Mouse (Mus musculus) central nervous system, embryonic 18 days (tissue): ENCODE data around the gene Scn11a. TPM values are rescaled to one million over a fixed set of nuclear protein-coding genes. Genes with fewer than 3 reads are reported as not detected.

Experiments used
- polyA plus RNA-seq: library from polyadenylated mRNA; depleted of rRNA; stranded (reverse); fragments of >200 nt; gene quantifications from 2 replicates; pipeline ENCODE4 v1.2.3, GENCODE M21; 2012; rRNA removed

Scn11a gene
- polyA plus RNA-seq: 0.21 and 0.86 TPM in 2 replicates

DNA sequence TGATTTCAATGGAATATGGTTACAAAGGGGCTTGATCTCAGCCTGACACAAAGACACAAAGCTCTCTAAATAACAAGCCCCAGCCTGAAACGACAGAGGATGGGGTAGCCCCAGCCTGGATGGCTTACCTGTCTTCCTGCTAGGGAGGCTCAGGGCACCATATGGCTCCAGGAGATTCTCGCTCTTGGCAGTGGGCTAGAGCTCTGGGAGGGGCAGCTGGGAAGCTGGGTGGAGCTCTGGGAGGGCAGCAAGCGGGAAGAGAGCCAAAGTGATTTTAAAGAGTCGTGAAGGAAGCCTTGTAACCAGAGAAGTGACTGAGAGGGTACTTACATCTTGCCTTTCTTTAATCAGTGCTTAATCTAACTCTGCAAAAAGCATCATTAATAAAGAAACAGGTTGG, at the start of gene Scn11a:
TSS of gene Scn11a (minus strand) at position 160 of the 400 bp plus-strand sequence.

DNA sequence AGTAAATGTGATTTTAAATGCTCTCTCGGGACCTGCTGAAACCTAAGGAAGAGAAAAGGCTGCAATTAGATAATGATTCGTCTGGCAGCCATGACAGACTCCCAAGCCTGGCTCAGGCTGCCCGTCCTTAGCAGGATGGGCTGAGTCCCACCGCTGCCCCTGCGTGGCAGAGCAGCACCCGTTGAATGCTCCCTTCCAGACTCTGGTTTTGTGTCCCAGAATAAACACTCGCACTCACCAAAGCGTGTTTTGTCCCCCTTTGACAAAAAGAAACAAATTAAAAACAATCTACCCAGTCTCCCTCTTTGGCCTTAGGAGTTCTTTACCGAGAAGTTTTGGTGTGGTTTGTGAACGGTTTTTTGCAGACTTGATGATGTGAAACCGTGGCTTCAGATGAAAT, 106.0 kb downstream of the Scn11a start, which contains the start of gene Scn10a:
TSS of gene Scn10a (minus strand) at position 101 of the 400 bp plus-strand sequence.

Other genes starting within 250 kb of the Scn11a start
- 2.0 and 2.6 TPM in 2 replicates for gene Scn5a, start 246.4 kb downstream of the Scn11a start, polyA plus RNA-seq
- gene Scn10a, start 106.1 kb downstream of the Scn11a start, polyA plus RNA-seq: 0.51 and 3.4 TPM in 2 replicates
- 81.4 and 84.4 TPM in 2 replicates for gene Wdr48, start 69.4 kb upstream of the Scn11a start, polyA plus RNA-seq
- 23.4 and 23.7 TPM in 2 replicates for gene Gorasp1, start 112.1 kb upstream of the Scn11a start, polyA plus RNA-seq
- 1.1 and 1.5 TPM in 2 replicates for gene Ttc21a, start 112.2 kb upstream of the Scn11a start, polyA plus RNA-seq
- gene Csrnp1, start 159.2 kb upstream of the Scn11a start, polyA plus RNA-seq: 3.4 and 3.8 TPM in 2 replicates
- 0.25 TPM in 1 of 2 replicates, not detected in the other for gene Xirp1, start 198.1 kb upstream of the Scn11a start, polyA plus RNA-seq
- 4.0 and 5.2 TPM in 2 replicates for gene Cx3cr1, start 244.4 kb upstream of the Scn11a start, polyA plus RNA-seq